Mouse (Mus musculus) brain, embryonic 18.5 days (tissue): ENCODE results near the gene Tff2.

Experiments used
- DNase-seq: peaks from one replicate; pipeline ENCODE4 v3.0.0-alpha.2; 2012; ENCODE audit warnings: low read depth, low spot score

Tff2 gene

DNA sequence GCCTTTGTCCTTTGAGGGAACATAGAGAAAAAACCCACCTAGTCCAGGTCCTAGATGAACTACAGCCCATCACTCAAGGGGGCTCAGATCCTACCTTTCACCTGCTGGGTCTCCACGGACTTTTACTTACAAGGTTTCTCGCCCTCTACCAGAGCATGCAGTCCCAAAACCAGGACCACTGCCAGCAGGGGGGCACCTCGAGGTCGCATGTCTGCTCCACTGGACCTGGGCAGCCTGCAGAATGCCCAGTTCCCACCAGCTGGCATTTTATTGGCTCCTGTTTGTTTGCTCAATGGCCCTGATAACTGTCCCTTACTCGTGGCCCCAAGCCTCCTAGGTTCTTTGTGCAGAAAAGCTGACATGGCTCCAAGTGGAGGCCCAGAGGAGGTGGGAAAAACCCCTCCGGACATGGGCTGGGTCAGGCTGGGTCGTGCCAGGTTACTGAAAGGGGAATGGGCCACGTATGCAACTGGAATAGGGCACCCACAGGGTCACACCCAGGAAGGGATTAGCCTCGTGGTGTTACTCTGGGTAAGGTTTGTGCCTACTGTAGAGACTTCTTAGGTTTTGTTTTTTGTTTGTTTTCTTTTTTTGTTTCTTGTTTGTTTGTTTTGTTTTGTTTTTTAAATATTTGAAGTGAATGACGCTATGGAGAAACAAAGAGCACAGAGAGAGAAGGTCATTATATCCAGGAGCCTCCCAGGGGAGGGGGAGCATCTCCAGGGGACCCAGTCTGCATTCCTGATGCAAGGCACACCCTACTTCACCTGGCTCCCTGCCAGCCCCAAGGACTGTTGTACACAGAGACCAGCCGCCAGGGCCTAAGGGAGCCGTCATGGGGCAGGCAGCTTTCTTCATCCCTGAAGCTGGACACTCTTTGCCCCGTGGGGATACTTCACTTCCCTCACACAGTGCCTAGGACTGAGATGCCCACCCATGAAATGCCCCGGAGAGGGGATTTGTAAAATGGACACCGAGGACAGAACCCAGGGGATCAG lies at the start of gene Tff2:
TSS of gene Tff2 (minus strand) at position 243 of the 998 bp plus-strand sequence.
- DNase-seq = no peak

DNA sequence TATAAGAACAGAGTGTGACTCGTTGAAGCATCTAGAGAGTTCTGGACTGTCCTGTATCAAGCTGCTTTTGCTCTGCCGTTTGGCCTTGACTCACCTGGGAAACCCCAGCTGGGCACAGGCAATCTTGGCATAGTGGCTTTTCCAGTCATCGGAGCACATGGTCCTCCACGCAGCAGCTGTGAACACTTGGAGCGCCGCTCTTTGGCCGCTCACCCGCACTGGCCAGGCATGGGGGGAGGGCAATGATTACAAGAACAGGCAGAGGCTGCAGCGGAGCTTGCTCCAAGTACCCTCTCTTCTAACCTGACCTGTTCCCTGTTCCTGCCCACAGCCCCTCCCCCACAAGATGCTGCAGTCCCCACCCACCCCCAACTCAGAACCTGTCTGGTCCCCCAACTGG lies 49.3 kb upstream of the Tff2 start:
- DNase-seq = no peak

DNA sequence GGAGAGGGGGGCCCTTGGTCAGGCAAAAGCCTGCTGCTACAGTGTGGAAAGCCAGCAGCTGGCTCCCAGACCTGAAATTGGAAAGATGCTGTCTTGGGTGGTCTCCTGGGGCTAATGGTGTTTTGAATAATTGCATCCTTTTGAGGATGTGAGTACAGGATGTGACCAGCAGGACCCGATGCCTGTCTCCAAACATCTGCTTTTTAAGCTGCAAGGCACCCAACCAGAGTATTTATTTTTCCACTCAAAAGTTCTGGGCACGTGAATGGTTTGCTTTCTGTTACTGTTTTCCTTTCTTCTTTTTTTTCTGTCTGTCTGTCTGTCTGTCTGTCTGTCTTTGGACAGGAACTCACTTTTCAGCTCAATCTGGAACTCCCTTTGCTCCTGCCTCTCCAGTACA lies 48.6 kb upstream of the Tff2 start:
- no peak for DNase-seq

DNA sequence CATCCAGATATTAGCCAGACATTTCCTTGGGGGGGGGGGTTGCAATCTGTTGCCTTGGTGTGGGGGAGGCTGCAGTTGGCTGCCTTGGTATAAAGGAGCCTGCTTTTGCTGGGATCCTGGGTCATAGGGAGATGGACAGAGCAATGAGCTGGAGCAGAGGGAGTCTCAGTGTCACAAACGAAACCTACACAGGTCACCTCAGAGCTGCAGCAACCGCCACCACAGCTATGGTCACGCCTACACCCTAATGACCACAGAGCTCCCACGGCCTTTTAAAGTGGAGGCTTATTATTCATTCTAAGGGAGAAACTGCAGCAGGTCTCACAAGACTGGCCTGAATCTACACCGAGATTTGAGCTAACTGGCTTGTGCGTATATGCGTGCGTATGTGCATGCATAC lies 47.7 kb upstream of the Tff2 start:
- DNase-seq = no peak

DNA sequence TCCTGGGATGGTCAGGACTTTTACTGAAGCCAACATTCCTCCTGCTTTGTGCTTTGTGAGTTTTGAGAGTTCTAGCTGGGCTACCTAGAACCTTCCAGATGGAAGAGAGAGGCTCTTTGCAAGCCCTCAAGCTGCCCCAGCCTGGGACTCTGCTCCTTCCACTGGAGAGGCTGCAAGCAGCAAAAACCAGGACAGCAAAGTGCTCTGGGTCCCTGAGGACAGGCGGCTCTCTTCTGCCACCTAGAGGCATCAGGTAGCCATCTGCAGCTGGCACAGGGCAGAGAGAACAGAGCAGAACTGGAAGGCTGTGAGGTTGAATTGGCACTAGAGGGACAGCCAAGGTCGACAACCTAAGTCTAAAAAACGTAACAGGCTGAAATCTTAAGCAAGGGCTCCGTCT lies 43.3 kb upstream of the Tff2 start:
- peak; percentile 28 for DNase-seq

DNA sequence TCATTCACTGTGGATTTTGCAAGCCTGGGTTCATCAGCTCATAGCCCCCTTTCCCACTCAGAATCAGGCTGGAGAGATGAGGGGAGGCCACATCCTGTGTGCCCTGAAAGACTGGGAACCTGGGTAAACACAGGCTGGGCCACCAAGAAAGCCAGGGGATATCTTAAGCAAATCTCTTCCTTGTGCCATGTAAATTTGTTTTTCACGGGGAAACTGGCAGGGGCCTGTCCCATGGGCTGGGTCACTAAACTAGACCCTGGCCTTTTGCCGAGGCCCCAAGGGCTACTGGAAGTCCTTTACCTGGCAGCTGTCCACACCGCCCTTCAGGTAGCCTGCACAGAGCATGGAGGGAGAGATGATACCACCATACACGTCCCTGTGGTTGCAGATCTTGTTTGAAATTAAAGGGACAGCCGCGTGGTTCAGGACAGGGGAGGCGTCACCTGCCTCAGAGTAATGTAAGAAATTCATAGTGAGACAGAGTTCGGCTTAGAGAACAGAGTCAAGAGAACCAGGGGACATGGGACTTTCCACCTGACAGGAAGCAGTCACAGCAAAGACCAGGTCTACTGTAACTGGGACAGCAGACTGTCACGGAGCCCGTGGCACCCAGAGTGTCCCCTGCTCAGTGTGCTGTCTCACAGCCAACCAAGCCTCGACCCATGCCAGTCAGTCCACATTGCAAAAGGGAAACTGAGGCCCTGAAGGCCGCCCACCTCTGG lies 40.3 kb upstream of the Tff2 start:
- no peak for DNase-seq

DNA sequence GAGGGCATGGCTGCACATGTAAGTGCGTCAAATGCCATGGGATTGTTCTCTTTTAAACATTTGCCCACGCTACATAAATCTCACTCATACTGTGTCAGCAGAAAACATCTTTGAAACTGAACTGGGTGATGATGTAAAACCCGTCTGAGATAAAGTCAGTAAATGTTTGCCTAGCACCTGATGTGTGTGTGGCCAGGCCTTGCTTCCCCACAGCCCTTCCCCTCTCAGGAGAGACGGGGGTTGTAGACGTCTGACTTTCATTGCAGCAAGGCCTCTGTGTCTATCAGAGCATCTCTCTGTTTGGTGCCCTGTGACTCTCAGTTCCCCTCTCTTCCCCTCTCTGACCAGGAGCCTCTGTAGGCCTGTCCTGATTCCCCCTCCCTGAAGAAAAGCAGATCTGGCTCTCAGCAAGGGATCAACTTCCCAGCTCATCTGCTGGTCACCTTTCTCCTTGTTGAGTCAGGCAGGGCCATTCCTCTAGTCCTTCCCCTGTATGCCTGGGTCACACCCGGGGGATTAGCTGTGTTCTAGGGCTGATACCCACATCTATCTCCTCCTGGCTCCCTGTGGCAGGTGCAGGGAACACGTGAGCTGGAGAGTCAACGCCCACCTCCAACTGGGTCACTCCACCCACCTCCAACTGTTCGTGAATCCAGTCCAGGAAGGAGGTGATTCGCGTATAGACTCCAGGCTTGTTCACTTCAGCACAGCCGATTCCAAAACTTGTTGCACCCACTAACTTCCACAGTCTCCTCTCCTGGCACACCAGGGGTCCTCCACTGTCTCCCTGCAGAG lies 39.3 kb upstream of the Tff2 start:
- DNase-seq = no peak

DNA sequence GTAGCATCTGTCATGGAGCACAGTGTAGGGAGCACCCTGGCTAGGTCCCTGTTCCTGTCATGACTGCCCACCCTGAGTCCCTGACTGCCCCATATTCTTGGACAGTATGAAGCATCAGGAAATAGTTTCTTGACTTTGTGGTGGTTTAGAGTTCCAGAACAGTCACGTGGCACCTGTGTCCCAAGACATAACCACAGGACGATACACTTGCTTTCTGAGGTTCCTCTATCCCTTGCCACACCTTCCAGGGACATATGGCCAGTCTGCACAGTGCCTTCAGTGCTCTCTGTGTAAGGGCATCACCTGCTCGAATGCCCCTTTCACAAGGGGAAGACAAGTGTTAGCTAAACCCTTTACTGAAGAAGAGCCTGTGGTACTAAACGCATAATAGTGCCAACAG lies 37.4 kb upstream of the Tff2 start:
- no peak for DNase-seq

DNA sequence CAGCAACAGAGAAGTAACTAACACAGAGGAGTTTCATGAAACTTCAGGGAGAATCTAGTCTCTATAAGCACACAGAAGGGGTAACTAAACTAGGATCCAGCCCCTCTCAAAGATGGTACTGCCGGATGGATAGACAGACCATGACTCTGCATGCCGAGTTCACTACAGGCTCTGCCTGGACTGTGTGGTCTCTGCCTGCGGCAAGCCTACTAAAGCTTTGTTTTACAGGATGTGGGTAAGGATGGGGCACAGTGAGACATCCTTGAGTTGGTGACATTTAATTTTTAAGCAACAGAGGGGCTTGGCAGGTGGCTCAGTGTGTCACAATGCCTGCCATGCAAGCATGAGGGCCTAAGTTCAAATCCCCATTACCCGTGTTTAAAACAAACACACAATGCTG lies 32.2 kb upstream of the Tff2 start:
- no peak for DNase-seq

DNA sequence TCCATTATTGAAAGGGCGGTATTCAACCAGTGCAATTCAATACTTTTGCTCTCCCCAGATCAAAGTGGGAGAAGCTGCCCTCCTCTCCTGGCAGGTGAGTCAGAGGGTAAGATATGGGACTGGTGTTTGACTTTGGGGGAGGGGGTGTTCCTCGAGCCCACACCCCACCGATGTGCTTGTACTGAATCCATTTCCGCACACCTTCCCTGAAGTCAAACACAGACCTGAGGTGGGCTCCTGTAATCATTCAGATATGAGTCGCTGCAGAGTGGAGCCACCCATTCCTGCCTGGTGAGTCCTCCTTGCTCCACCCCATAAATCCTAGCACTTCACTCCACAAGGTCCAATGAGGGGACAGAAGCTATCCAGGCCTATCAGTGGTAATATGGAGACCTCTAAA lies 25.7 kb upstream of the Tff2 start:
- DNase-seq = no peak

DNA sequence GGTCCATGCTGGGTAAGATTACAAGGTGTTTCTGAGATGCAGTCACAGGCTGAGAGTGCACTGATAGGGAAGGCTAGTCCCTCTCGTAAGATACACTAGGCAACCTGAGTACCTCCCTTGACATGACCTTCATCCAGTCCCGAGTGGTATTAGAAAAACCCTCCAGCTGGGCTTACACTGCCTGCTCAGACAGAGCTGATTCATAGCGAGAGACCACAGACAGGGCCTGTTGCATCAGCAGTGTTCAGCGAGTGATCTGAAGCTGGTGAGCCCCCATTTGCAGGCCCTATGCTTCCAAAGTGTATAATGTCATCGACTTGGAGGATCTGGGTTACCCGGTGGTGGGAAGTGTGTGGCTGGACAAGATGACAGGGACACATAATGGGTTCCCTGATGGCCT lies 21.0 kb upstream of the Tff2 start, which contains the start of gene Tff1:
TSS of gene Tff1 (minus strand) at position 151 of the 400 bp plus-strand sequence.
- DNase-seq = no peak

DNA sequence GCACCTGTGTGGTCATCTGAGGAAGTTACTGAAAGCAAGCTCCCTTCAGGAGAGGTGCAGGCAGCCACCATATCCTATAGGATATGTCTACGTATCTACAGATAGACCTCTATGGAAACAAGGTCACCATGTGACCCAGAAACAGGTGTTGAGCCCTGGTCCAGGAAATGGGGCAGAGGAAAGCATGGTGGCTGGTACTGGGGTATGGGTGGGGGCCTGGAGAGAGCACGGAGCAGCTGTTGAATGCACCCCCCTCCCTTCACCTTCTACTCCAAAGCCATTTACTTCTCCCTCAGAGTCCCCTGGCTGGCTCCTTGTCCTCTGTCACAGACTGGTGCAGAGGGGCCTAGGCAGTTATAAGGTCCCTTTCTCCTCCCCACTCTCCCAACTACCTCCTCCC lies 19.7 kb upstream of the Tff2 start:
- no peak for DNase-seq

DNA sequence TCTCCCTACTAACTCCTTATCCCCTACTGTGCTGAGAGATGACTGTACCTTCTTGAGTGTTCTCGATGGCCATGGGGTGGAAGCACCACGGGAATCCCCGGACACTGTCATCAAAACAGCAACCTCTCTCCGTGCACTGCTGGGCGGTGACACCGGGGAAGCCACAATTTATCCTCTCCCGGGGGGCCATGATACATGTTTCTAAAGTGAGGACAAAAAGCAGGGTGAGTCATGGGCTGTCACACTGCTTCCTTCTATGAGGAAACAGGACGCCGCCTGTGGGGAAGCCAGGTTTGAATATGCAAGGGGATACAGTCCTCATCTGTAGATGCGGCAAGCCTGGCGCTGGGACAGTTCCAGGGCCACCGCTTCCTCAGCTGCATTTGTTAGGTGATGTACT lies 18.5 kb upstream of the Tff2 start:
- DNase-seq = no peak

DNA sequence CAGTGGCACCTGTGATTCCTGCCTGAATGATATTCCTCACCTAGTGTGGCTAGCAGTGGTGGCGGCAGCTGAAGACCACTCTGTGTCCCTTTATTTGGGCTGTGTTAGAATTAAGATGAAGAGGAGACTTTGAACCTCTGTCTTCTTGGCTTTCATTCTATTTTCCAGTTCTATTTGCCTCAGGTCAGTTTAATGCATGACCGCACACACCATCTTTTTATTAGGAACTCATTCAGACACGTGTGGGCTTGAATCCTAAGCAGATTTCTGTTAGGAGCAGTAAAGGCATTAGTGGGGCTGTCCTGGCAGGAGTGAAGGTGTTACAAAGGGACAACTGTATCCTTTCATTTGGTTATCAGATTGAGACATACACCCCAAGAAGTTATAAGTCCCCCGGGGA lies 16.2 kb upstream of the Tff2 start:
- DNase-seq = no peak

DNA sequence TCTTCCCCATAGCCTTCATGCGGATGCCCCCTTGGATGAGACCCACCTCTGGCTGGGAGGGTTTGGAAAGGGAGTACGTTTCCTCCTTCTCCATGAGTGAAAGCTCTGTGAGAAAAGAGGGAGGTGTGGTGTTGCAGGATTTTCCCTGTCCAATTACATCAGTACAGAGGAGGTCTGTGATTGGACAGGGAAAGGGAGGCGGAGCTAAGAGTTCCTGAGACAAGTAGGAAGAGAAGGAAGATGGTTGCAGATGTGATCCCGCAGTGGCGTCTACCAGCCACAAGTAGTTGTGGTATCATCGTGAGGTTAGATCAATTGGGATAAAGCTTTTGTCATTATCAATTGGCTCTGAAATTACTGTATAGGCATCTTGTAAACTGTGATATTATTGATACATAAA lies 13.8 kb upstream of the Tff2 start:
- DNase-seq = no peak

DNA sequence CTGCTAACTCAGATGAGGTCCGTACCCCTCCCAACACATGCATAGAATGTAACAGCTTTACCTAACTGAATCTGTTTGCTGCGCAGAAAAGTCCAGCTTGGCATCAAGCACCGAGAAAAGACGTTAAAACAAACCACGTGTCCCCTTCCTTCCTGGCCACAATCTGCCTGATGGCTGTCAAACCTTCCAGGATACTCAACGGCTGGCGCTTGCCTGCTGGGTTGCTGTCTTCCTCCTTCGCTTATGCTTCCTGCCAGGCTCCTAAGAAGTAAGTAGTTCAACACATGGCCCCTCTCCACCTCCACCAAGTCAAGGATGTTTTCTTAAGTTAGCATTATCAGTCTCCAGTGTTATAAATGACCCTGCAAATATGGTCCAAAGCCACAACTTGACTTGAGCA lies 9.7 kb upstream of the Tff2 start:
- no peak for DNase-seq

DNA sequence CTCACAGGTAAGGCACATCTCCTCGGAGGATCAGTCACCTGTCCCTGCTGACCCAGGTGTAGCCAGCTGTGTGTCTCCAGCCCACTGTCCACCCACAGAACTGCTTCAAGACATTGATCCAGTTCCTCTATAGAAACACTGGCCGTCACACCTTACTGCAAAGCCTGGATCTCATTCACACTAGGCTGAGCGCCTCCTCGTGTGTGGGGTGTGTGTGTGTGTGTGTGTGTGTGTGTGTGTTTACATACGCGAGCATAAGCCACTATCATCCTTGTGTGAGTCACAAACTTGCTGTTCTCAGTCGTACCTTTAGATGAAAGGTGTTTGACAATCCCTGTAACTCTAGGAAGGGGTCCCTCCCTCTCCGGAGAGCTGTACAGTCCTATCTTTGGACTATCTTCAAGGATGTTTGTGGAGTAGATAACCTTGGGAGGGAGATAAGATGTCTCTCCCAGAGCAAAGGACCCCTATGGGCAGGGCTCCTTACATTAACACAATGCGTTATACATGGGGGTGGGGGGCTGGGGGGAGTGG lies 9.0 kb upstream of the Tff2 start:
- DNase-seq = no peak

DNA sequence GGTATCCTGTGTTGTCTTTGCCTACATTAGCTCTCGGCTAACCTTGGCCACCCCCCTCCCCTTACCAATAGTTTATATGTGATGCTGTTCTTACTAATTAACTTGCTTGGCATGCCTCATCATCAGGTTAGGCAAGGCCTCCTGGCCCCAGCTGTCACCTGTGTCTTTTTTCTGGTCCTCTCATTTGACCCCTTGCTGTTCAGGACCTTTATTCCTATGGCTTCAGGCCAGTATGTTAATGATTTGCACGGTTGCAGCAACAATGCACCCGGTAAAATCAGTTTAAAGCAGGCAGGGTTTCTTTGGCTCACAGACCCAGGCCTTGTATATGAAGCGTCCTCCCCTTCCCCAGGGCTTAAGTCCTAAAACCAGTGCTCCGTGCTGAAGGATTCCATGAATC lies 8.4 kb upstream of the Tff2 start:
- no peak for DNase-seq

DNA sequence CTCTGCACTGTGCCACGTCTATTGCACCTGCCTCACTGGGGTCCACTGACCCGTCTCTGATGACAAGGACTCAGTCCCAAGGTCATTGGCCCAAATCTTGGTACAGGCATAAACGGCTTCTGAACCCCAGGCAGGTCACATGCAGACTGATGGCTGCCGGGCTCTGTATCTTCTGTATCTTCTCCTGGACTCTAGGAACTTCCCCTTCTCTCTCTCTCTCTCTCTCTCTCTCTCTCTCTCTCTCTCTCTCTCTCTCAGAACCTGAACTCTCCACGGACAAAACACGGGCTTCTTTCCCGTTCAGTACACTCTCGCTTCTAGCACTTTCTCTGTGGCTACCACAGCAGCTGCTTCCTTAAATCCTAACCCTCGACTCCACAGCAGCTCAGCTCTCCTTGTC lies 1.9 kb upstream of the Tff2 start:
- DNase-seq = no peak

DNA sequence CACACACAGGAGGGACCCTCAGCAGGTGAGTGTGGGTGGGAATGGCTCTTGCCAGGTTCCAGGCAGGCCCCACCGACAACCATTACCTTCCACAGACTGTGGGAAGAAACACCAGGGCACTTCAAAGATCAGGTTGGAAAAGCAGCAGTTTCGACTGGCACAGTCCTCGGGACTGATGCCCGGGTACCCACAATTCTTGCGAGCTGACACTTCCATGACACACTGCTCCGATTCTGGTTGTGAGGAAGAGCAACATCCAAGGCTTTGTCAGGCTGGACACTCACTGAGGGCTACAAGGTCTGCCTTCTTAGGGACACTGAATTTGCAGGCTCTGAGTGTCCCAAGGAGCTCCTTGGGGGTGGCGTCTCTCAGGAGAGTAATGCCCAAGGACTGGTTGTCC lies 2.0 kb downstream of the Tff2 start:
- no peak for DNase-seq

DNA sequence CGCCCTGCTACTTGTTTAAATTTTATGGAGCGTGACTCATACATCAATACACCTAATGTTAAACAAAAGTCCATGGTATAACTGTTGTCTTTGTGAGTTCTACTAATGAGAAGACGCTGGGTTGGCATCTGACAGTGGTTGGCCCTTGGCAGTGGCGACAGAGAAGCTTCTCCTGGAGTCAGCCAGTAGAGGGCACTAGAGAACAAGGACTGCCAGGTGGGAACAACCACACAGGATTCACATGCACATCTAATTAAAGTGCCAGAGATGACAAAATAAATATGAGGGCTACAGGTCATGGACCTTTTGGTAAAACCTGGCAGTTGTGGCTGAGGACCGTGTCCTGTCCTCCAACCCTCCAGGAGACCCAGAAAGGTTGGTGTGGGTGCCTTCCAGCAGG lies 5.7 kb downstream of the Tff2 start:
- DNase-seq = no peak

DNA sequence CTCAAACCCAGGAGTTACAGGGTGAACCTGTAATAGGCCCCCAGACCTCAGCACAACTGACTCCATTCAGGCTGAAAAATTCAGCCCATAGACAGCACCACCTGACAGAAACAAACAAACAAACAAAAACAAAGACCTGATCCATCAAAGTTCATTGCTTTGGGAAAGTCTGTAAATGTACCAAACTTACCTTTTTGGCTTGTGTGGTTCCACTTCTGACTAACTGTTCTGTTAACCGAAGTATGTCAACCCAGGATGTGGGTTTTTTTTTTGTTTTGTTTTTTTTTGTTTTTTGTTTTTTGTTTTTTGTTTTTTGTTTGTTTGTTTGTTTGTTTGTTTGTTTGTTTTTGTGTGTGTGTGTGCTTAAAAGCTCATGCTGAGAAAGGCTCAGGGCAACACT lies 7.3 kb downstream of the Tff2 start:
- DNase-seq = no peak
